Mouse (Mus musculus) forebrain, embryonic 16.5 days (tissue): ENCODE results near the gene Jam3. TPM values are rescaled to one million over a fixed set of nuclear protein-coding genes. Genes with fewer than 3 reads are reported as not detected.
A peak's percentile ranks its signal among the peaks of the same experiment; 100 is the strongest.

Experiments used
- ATAC-seq: fragments of 200-750 bp; cut with Nextera tagmentation; 2 replicates; pipeline ENCODE4 v1.8.0; 2017; ENCODE audit warnings: mild to moderate bottlenecking, moderate library complexity
- H3K27ac ChIP-seq: fragments of 300-500 bp; sonication (generic); 2 replicates; pipeline ENCODE4 v1.5.1; 2014; ENCODE audit warnings: low read length, control low read depth
- H3K27me3 ChIP-seq: fragments of 300-500 bp; sonication (generic); replicated peaks from 2 replicates; pipeline ENCODE4 v1.6.1; 2014; ENCODE audit warnings: low read length; ENCODE audit not compliant: control insufficient read depth, insufficient read depth
- H3K36me3 ChIP-seq: fragments of 300-500 bp; sonication (generic); 2 replicates; pipeline ENCODE4 v1.6.1; 2014; ENCODE audit not compliant: control insufficient read depth, insufficient read depth
- H3K4me1 ChIP-seq: fragments of 300-500 bp; sonication (generic); replicated peaks from 2 replicates; pipeline ENCODE4 v1.6.1; 2014; ENCODE audit warnings: low read length; ENCODE audit not compliant: control insufficient read depth, insufficient read depth
- H3K4me2 ChIP-seq: fragments of 300-500 bp; sonication (generic); 2 replicates; pipeline ENCODE4 v1.6.1; 2014; ENCODE audit warnings: mild to moderate bottlenecking, low read length, control low read depth
- H3K4me3 ChIP-seq: fragments of 300-500 bp; sonication (generic); replicated peaks from 2 replicates; pipeline ENCODE4 v1.5.1; 2014; ENCODE audit warnings: mild to moderate bottlenecking, low read length, control low read depth
- H3K9ac ChIP-seq: fragments of 300-500 bp; sonication (generic); replicated peaks from 2 replicates; pipeline ENCODE4 v1.6.1; 2014; ENCODE audit warnings: low read depth, low read length, control low read depth
- H3K9me3 ChIP-seq: fragments of 300-500 bp; sonication (generic); 2 replicates; pipeline ENCODE4 v1.6.1; 2016; ENCODE audit warnings: low read length; ENCODE audit not compliant: control insufficient read depth
- WGBS: fragments of 180-500 bp; shearing (Covaris S2); extraction: QIAGEN DNeasy Blood & Tissue Kit; methylation state at CpG from one replicate; pipeline ENCODE4 v1.1.7; 2014; 5-methylcytosine and 5-hydroxymethylcytosine counted together
- polyA plus RNA-seq: library from polyadenylated mRNA; unstranded; fragments of >200 nt; fragmentation: Nextera tagmentation; extraction: Ambion mirVana; gene quantifications from 2 replicates; pipeline ENCODE4 v1.2.1, GENCODE M21; 2015

Gene Jam3
- polyA plus RNA-seq, 1 experiment from 2014 or later: 60.2 TPM

DNA sequence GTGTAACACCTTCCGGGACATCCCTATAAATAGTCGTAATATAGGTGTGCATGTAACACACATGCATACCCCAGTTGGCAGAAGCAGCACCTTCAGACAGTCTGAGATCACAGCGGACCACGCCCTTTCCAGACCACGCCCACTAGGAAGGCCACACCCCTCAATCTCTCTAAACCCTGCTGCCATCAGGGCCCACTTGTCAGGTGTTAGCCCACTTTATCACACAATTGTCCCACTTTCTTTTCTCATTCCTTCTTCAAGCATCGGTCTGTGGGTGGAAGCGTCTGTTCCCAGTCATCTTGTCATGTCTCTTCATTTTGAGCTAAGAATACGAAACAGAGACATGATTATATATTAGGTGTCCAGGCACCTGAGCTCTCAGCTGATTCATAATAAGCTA, 35.2 kb upstream of the Jam3 start:
- no peak overlapping the region for H3K4me3 ChIP-seq
- peaks cover 34% of the 10 kb centered on the region for H3K4me1 ChIP-seq
- no peaks in the 10 kb centered on the region for H3K27me3 ChIP-seq
- H3K4me2 ChIP-seq: no peak overlapping the region
- 79% methylated on average over 8 of the region's 8 CpGs for WGBS
- ATAC-seq: no peak
- H3K27ac ChIP-seq: no peak overlapping the region
- no peaks in the 10 kb centered on the region for H3K36me3 ChIP-seq
- no peaks in the 10 kb centered on the region for H3K9me3 ChIP-seq
- H3K9ac ChIP-seq: no peak overlapping the region

DNA sequence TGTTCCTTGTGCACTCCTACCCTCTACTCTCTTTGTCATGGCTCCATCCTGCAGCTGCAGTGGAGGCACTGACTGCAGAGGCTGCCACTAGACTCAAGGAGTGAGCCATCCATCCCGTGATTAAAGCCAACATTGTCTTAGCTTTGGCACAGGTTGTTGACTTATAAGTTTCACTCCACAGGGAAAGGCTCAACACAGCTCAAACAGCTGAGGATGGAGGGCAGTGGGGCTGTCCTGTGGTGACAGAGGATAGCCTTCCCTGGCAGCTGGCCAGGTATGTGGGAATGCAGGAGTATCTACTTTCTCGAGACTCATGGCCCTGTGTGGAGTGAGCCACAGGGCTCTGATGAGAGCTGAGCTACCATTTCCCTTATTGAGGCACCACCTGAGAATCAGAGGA, 34.1 kb upstream of the Jam3 start:
- Histone ChIP-seq H3K4me2 (no peak overlapping the region), H3K9ac (no peak overlapping the region), H3K4me3 (no peak overlapping the region), H3K4me1 (peaks cover 35% of the 10 kb centered on the region), H3K36me3 (no peaks in the 10 kb centered on the region), H3K27me3 (no peaks in the 10 kb centered on the region), H3K27ac (no peak overlapping the region), H3K9me3 (no peaks in the 10 kb centered on the region)
- no peak for ATAC-seq
- 62% methylated on average over 2 of the region's 2 CpGs for WGBS

DNA sequence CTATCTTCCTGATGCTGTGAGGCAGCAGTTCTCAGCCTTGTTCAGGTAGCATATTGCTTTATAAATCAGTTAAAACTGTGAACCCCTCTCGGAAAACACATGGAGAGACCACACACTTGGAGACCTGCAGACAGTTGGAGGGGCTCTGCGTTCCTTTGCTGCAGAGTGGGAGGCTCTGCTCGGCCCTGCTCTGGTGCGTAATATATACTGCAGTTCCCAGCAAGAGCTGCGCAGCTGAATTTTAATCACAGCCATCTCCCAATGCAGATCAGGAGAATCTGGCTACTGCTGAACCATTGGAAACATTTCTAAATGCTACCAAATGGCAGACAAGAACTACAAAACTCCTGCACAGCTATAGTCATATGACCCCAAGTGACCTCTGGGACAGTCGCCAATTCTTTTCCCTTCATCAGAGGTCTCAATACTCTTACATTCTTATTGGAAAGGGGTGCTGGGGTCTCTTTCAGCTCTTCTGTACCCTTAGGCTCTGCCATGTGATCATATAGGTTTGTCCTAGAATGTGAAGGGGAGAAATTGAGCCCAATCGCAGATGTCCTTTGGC, 33.5 kb upstream of the Jam3 start:
- WGBS: 83% methylated on average over 7 of the region's 7 CpGs
- Histone ChIP-seq H3K4me1 (peaks cover 31% of the 10 kb centered on the region), H3K4me2 (no peak overlapping the region), H3K4me3 (no peak overlapping the region), H3K27ac (no peak overlapping the region), H3K9me3 (no peaks in the 10 kb centered on the region), H3K27me3 (no peaks in the 10 kb centered on the region), H3K9ac (no peak overlapping the region), H3K36me3 (no peaks in the 10 kb centered on the region)
- ATAC-seq: no peak

DNA sequence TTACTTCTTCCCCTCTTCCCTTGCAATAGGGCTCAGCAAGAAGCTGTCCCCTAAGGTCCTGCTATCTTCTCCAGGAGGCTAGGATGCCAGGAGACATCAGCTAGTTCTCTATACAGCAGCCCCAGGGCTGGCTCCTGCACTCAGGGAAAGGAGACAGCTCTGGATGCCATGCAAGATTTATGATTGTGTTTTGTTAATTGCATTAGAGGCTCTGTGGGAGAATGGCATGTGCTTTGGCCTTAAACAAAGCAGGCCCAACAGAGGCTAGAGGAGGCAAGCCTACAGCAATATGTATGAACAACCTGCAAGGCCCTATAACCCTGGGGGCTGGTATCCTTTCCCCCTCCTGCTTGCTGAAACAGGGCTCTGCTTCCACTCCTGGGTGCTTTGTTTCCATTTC, 30.6 kb upstream of the Jam3 start:
- Histone ChIP-seq H3K4me1 (peaks cover 7% of the 10 kb centered on the region), H3K36me3 (no peaks in the 10 kb centered on the region), H3K4me3 (no peak overlapping the region), H3K27me3 (no peaks in the 10 kb centered on the region), H3K9ac (no peak overlapping the region), H3K4me2 (no peak overlapping the region), H3K9me3 (no peaks in the 10 kb centered on the region), H3K27ac (no peak overlapping the region)
- ATAC-seq: no peak

DNA sequence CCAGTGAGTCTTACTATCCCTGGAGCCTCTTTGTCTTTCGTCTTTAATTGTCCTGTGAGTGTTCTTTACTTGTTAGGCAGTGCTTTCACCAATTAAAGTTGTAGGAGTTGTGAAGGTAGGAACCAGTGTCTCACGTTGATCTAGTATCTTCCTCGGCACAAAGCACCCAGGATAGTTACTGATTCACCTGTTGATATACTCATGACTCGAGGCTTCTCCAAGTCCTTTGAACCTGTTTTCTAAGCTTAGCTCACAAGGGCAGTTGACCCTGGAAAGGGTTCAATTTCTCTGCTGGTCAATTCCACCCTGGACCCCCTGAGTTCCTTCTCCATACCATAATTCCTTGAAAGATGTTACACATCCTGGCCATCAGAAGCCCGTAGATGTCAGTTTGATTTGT, 26.9 kb upstream of the Jam3 start:
- H3K4me1 ChIP-seq: peaks cover 7% of the 10 kb centered on the region; the same call in 1 of the 2 replicates
- whole genome bisulfite sequencing: 83% methylated on average over 5 of the region's 5 CpGs
- ATAC-seq: no peak

DNA sequence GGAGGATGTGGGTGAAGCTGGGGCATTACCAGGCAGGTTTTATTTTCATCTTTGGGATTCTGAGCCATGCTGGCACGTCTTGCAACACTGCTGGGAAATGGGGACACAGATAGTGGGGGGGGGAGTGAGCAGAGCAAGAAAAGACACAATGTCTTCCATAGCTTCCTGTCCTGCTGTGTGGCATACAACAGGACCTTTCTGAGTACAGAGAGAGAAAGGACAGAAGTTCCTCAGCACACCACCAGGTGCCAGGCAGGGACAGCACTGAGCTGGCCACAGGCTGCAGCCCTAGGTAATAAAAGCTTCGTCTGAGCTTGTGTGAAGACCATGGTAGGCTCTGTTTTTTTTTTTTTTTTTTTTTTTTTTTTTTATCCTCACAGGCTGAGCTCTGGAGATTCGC, 25.3 kb upstream of the Jam3 start:
- H3K9me3 ChIP-seq: no peaks in the 10 kb centered on the region
- H3K27ac ChIP-seq: no peak overlapping the region
- no peaks in the 10 kb centered on the region for H3K36me3 ChIP-seq
- no peak overlapping the region for H3K4me3 ChIP-seq
- H3K4me2 ChIP-seq: no peak overlapping the region
- 0 out of 2 replicates have a peak, but pooled peaks cover 2% of the 10 kb centered on the region for H3K27me3 ChIP-seq
- no peak overlapping the region for H3K9ac ChIP-seq
- 58% methylated on average over 3 of the region's 3 CpGs for WGBS
- H3K4me1 ChIP-seq: peaks cover 6% of the 10 kb centered on the region
- 0 out of 2 replicates have a peak, but pooled peaks have one; percentile 28 for ATAC-seq

More for the DNA sequence above, 26.9 kb upstream of the Jam3 start:
- Histone ChIP-seq H3K4me3 (no peak overlapping the region), H3K36me3 (no peaks in the 10 kb centered on the region), H3K27me3 (0 out of 2 replicates have a peak, but pooled peaks cover 2% of the 10 kb centered on the region), H3K9ac (no peak overlapping the region), H3K27ac (no peak overlapping the region), H3K4me2 (no peak overlapping the region), H3K9me3 (no peaks in the 10 kb centered on the region)

DNA sequence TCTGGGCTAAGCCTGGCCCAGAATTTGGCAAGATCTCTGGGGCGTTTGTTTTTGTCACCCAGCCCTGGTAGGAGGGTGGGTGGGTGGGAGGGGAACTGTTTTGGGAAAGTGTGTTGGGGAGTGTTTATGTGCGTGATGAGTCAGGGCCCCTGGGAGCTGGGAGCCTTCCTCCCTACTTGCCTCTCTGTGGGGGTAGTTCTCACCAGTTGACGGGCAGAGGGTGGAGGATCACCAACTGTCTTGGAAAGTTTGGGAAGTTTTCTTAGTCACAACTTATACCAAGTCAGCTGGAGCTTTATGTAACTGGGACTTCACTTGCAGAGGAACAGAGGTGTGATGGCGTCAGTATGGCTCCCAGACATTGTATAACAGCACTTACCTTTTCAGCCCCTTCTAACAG, 23.7 kb upstream of the Jam3 start:
- Histone ChIP-seq H3K27ac (no peak overlapping the region), H3K36me3 (no peaks in the 10 kb centered on the region), H3K9me3 (no peaks in the 10 kb centered on the region), H3K4me3 (no peak overlapping the region), H3K9ac (no peak overlapping the region), H3K4me2 (no peak overlapping the region), H3K4me1 (peaks cover 9% of the 10 kb centered on the region), H3K27me3 (0 out of 2 replicates have a peak, but pooled peaks cover 2% of the 10 kb centered on the region)
- WGBS: 80% methylated on average over 4 of the region's 4 CpGs
- no peak for ATAC-seq

DNA sequence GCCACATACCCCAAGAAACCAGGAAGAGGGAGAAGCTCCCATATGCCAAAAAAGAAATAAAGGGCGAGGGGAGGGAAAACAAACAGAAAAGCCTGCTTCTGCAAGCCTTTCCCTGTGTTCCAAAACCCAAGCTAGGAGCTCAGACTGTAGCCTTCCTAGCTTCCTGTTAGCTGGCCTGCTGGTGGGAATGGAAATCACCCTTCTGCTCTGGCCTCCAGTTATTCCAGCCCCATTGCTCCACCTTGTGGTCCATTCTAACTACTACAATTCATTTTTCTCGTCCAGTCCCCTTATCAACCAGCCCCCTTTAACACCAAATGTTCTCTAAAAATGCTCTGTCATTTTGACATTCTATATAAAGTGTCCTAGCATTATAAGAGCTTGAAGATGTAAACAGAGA, 20.9 kb upstream of the Jam3 start:
- WGBS: 3% methylated on average over 2 of the region's 2 CpGs
- H3K4me3 ChIP-seq: no peak overlapping the region
- H3K4me2 ChIP-seq: no peak overlapping the region
- no peaks in the 10 kb centered on the region for H3K9me3 ChIP-seq
- peaks cover 11% of the 10 kb centered on the region for H3K4me1 ChIP-seq
- ATAC-seq: peak; percentile 70
- H3K9ac ChIP-seq: no peak overlapping the region
- H3K36me3 ChIP-seq: no peaks in the 10 kb centered on the region
- H3K27me3 ChIP-seq: 0 out of 2 replicates have a peak, but pooled peaks cover 2% of the 10 kb centered on the region
- H3K27ac ChIP-seq: no peak overlapping the region

DNA sequence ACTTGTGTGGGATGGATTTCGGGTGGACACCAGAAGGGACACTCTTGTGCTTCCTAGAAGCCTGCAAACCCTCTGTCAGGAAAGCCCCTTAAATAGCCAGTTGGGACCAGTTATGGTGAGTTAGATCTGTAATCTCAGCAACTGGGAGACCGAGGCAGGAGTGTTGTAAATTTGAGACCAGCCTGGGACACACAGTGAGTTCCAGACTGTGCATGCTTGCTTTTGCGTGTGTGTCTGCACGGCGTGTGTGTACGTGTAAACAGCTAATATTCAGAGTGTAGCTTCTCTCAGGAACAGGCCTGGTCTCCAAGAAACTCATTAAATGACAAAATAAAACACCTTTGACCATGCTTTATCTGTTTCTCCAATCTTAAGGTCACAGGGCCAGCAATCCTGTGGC, 20.5 kb upstream of the Jam3 start:
- ATAC-seq: no peak
- no peak overlapping the region for H3K9ac ChIP-seq
- WGBS: 89% methylated on average over 6 of the region's 6 CpGs

DNA sequence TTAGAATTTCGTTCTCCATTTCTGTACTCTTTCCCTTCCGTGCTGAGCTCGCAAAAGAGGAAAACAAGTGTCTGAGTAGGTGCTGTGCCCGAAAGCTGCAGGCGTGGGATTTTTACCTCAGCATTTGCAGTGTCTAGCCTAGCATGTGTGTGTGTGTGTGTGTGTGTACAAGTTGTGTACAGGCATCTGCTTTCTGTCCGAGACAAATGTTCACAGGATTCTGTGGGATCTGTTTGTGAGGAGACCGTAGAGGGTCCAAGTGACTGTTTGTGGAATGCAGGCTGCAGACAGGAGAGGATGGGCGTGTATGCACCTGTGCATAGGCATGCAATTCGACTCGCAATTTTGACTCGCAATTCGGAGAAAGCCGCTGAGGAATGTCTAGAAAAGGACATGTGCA, 20.0 kb upstream of the Jam3 start:
- Histone ChIP-seq H3K9me3 (no peaks in the 10 kb centered on the region), H3K27me3 (0 out of 2 replicates have a peak, but pooled peaks cover 2% of the 10 kb centered on the region), H3K9ac (no peak overlapping the region), H3K4me1 (peaks cover 11% of the 10 kb centered on the region), H3K27ac (no peak overlapping the region), H3K36me3 (no peaks in the 10 kb centered on the region), H3K4me3 (no peak overlapping the region), H3K4me2 (no peak overlapping the region)
- ATAC-seq: no peak
- WGBS: 82% methylated on average over 13 of the region's 13 CpGs

More for the DNA sequence above, 20.5 kb upstream of the Jam3 start:
- Histone ChIP-seq H3K9me3 (no peaks in the 10 kb centered on the region), H3K36me3 (no peaks in the 10 kb centered on the region), H3K4me3 (no peak overlapping the region), H3K4me2 (no peak overlapping the region), H3K4me1 (peaks cover 11% of the 10 kb centered on the region), H3K27ac (no peak overlapping the region), H3K27me3 (0 out of 2 replicates have a peak, but pooled peaks cover 2% of the 10 kb centered on the region)
